Mouse (Mus musculus) midbrain, embryonic 16.5 days (tissue): ENCODE measurements around the gene Vkorc1l1. TPM values are rescaled to one million over a fixed set of nuclear protein-coding genes. Genes with fewer than 3 reads are reported as not detected.

Experiments used
- ATAC-seq: fragments of 200-750 bp; cut with Nextera tagmentation; 2 replicates; pipeline ENCODE4 v1.8.0; 2017; ENCODE audit warnings: moderate TSS enrichment
- H3K27ac ChIP-seq: fragments of 300-500 bp; sonication (generic); 2 replicates; pipeline ENCODE4 v1.5.1; 2014; ENCODE audit warnings: mild to moderate bottlenecking, low read length, mixed read lengths
- H3K27me3 ChIP-seq: fragments of 300-500 bp; sonication (generic); 2 replicates; pipeline ENCODE4 v1.6.1; 2014; ENCODE audit warnings: low read depth, low read length, mixed read lengths; ENCODE audit not compliant: control insufficient read depth, insufficient read depth
- H3K36me3 ChIP-seq: fragments of 300-500 bp; sonication (generic); 2 replicates; pipeline ENCODE4 v1.6.1; 2014; ENCODE audit warnings: mild to moderate bottlenecking, low read length, moderate library complexity, mixed read lengths; ENCODE audit not compliant: control insufficient read depth, insufficient read depth
- H3K4me1 ChIP-seq: fragments of 300-500 bp; sonication (generic); 2 replicates; pipeline ENCODE4 v1.6.1; 2014; ENCODE audit warnings: mild to moderate bottlenecking, low read length, mixed read lengths; ENCODE audit not compliant: control insufficient read depth, insufficient read depth
- H3K4me2 ChIP-seq: fragments of 300-500 bp; sonication (generic); 2 replicates; pipeline ENCODE4 v1.6.1; 2014; ENCODE audit warnings: mild to moderate bottlenecking, low read length, mixed read lengths
- H3K4me3 ChIP-seq: fragments of 300-500 bp; sonication (generic); 2 replicates; pipeline ENCODE4 v1.5.1; 2014; ENCODE audit warnings: low read depth, mild to moderate bottlenecking, low read length, moderate library complexity, mixed read lengths
- H3K9ac ChIP-seq: fragments of 300-500 bp; sonication (generic); 2 replicates; pipeline ENCODE4 v1.6.1; 2014; ENCODE audit warnings: low read depth, low read length, mixed read lengths
- H3K9me3 ChIP-seq: fragments of 300-500 bp; sonication (generic); replicated peaks from 2 replicates; pipeline ENCODE4 v1.6.1; 2014; ENCODE audit warnings: mild to moderate bottlenecking, low read length, mixed read lengths; ENCODE audit not compliant: control insufficient read depth, poor library complexity, severe bottlenecking
- WGBS: fragments of 180-500 bp; shearing (Covaris S2); extraction: QIAGEN DNeasy Blood & Tissue Kit; methylation state at CpG from one replicate; pipeline ENCODE4 v1.1.7; 2014; 5-methylcytosine and 5-hydroxymethylcytosine counted together
- polyA plus RNA-seq: library from polyadenylated mRNA; unstranded; fragments of >200 nt; fragmentation: Nextera tagmentation; extraction: Ambion mirVana; gene quantifications from 2 replicates; pipeline ENCODE4 v1.2.1, GENCODE M21; 2015

The Vkorc1l1 gene
- polyA plus RNA-seq, 1 experiment from 2014 or later = 29.1 TPM

DNA sequence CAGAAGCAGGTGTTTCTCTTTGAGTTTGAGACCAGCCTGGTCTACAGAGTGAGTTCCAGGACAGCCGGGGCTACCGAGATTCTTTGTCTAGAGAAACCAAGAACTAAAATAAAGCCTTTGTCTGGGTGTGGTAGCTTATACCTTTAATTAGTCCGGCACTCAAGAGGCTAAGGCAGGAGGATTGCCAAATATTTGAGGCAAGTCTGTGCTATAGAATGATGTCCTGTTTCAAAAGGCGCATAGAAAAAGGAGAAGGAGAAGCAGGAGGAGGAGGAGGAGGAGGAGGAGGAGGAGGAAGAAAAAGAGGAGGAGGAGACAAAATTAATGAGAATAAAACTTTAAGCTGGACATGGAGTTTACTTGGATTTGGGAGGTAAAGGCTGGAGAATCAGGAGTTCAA, 21.5 kb downstream of the Vkorc1l1 start:
- Histone ChIP-seq H3K4me2 (no peak overlapping the region), H3K4me3 (no peak overlapping the region), H3K9me3 (no peaks in the 10 kb centered on the region), H3K27ac (no peak overlapping the region), H3K4me1 (no peaks in the 10 kb centered on the region), H3K9ac (no peak overlapping the region), H3K36me3 (no peaks in the 10 kb centered on the region), H3K27me3 (no peaks in the 10 kb centered on the region)
- ATAC-seq = no peak
- WGBS = 72% methylated on average over 4 of the region's 4 CpGs

DNA sequence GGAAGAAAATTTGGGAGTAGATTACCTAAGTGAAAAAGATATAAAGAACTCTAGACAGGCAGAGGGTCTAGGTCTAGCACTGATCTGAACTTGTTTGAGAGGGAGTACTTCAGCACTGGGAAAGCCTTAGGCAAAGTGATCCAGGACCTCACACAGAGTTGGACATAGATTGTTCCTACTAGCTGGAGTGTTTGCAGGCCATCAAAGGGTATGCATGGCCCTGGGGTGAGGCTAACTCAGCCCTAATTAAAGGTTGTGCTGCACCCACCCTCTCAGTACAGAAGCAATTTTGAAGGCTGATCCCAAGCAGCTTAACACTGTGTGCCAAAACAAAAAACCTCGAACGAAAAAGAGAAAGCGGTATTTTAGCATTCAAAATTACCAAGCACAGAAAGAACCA, 24.7 kb downstream of the Vkorc1l1 start:
- Histone ChIP-seq H3K4me2 (no peak overlapping the region), H3K27me3 (no peaks in the 10 kb centered on the region), H3K9me3 (no peaks in the 10 kb centered on the region), H3K4me3 (no peak overlapping the region), H3K36me3 (no peaks in the 10 kb centered on the region), H3K27ac (no peak overlapping the region), H3K9ac (no peak overlapping the region), H3K4me1 (no peaks in the 10 kb centered on the region)
- WGBS = 78% methylated on average over 3 of the region's 3 CpGs
- ATAC-seq = no peak

DNA sequence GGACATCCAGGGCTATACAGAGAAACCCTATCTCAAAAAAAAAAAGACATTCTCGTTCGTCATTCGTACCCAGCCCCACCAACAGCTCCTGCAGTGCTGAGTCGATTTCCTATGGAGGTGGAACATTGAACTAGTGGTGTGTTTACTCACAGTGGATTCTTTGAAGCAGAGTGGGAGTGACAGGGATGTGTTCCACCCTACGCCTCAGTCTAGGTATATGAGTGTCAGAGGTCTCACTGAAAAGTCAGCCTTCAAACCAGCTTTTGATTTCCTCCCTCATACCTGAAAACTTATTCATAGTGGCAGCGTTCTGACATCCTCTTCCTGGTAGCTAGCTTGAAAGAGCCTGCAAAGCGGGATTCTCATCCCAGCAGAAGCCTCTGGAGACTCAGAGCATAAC, 26.6 kb downstream of the Vkorc1l1 start:
- H3K4me1 ChIP-seq = no peaks in the 10 kb centered on the region
- no peaks in the 10 kb centered on the region for H3K9me3 ChIP-seq
- H3K27ac ChIP-seq = no peak overlapping the region
- H3K27me3 ChIP-seq = no peaks in the 10 kb centered on the region
- H3K4me3 ChIP-seq = no peak overlapping the region
- H3K36me3 ChIP-seq = no peaks in the 10 kb centered on the region
- 76% methylated on average over 7 of the region's 7 CpGs for WGBS
- ATAC-seq = no peak
- H3K9ac ChIP-seq = no peak overlapping the region
- no peak overlapping the region for H3K4me2 ChIP-seq

DNA sequence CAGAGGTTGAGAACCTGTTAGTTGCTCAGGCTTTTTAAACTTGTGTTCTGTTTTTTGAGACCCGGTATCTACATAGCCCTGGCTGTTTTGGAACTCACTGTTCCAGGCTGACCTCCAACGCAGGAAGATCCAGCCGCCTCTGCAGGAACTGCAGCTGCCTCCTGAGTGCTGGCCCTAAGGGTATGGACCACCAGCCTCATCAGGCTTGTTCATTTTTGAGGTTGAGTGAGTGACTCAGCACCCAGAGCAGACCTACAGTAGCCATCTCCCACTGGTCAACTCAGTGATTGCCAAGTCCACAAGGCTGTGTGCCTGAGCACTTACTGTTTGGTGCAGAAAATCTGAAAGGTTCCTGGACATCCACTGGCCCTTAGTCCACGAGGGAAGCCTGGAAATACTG, 29.7 kb downstream of the Vkorc1l1 start:
- Histone ChIP-seq H3K4me2 (no peak overlapping the region), H3K27me3 (no peaks in the 10 kb centered on the region), H3K4me1 (no peaks in the 10 kb centered on the region), H3K4me3 (no peak overlapping the region), H3K36me3 (no peaks in the 10 kb centered on the region), H3K27ac (no peak overlapping the region), H3K9me3 (no peaks in the 10 kb centered on the region), H3K9ac (no peak overlapping the region)
- ATAC-seq = no peak
- 95% methylated on average over 4 of the region's 4 CpGs for WGBS

DNA sequence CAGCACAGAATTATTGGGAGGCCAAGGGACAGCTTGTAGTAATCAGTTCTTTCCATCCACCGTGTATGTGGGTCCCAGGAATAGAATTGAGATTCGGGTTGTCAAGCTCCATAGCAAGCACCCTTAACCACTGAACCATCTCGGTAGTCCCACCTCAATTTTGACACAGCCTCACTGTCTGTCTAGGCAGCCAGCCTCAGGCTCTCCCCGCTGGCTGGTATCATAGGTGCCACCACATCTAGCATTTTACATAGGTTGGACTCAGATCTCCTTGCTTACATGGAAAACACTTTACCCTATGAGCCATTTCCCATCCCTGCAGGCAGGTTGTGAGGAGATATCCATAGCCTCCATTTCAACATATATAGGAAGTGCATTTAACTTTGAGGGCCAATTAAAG, 32.6 kb downstream of the Vkorc1l1 start:
- H3K4me2 ChIP-seq = no peak overlapping the region
- H3K9me3 ChIP-seq = no peaks in the 10 kb centered on the region
- no peaks in the 10 kb centered on the region for H3K27me3 ChIP-seq
- no peak for ATAC-seq
- no peaks in the 10 kb centered on the region for H3K4me1 ChIP-seq
- H3K36me3 ChIP-seq = no peaks in the 10 kb centered on the region
- 88% methylated on average over 4 of the region's 4 CpGs for WGBS
- no peak overlapping the region for H3K9ac ChIP-seq
- no peak overlapping the region for H3K4me3 ChIP-seq
- H3K27ac ChIP-seq = no peak overlapping the region

DNA sequence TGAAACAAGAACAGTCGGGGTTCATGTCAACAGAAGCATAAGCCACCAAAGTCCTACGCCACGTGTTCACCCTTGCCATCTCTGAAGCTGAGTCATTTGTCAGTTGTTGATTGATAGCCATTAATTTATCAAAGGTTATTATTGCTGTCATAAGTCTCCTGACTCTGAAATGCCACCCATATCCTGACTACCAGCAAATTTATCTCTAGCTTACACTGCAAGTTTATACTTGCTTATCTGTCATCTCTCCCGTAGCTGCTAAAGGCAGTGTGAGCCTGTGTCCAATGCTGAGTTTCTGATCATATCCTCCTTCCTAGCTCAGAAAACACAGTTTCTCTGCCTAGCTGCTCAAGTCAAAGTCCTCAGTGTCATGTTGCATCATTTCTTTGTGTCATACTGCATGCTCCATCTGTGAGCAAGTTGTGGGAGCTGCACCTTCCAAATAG, 33.1 kb downstream of the Vkorc1l1 start:
- no peaks in the 10 kb centered on the region for H3K4me1 ChIP-seq
- H3K4me3 ChIP-seq = no peak overlapping the region
- ATAC-seq = no peak
- no peaks in the 10 kb centered on the region for H3K9me3 ChIP-seq
- H3K9ac ChIP-seq = no peak overlapping the region
- H3K36me3 ChIP-seq = no peaks in the 10 kb centered on the region
- no peak overlapping the region for H3K4me2 ChIP-seq
- WGBS = 96% methylated on average over 4 of the region's 4 CpGs
- no peak overlapping the region for H3K27ac ChIP-seq
- H3K27me3 ChIP-seq = no peaks in the 10 kb centered on the region

DNA sequence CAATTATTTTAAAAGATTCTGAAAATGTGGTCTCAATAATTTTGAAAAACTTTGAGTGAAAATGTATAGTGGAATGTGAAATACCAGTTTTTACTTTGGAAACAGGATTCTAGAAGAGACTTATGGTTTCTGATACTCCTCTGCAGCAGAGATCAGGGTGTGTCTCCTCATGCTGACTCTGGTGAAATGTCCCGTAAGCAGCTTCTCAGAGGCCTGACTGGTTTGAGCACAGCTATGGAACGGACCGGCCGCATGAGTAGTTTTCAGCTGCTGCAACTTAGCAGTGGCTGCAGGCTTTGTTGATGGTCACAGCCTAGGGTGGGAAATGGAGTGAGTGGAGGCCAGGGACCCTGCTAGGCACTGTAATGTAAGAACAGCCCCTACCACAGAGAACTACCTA, 36.0 kb downstream of the Vkorc1l1 start:
- Histone ChIP-seq H3K27me3 (no peaks in the 10 kb centered on the region), H3K9me3 (no peaks in the 10 kb centered on the region), H3K4me2 (no peak overlapping the region), H3K36me3 (no peaks in the 10 kb centered on the region; the same call in 1 of the 2 replicates), H3K4me1 (no peaks in the 10 kb centered on the region), H3K9ac (no peak overlapping the region), H3K4me3 (no peak overlapping the region), H3K27ac (no peak overlapping the region)
- WGBS = 83% methylated on average over 4 of the region's 4 CpGs
- no peak for ATAC-seq

DNA sequence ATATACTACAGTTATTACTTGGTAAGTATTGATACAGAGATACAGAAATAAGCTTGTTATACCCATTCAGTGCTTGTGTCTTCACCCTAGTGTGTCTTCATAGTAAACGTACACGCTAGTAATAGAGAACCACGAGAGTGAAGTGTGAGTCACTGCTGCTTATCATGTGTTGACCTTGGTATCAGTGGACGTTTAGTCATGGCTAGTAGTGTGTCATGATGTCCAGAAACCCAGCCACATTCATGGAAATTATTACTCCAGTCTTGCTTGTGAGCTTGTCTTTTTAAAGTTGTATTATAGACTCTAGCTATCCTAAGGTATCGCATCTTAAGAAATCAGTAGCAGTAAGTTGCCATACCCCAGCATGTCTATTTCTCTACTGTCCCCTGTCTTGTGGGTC, 36.8 kb downstream of the Vkorc1l1 start:
- no peak overlapping the region for H3K27ac ChIP-seq
- no peaks in the 10 kb centered on the region for H3K9me3 ChIP-seq
- no peaks in the 10 kb centered on the region for H3K4me1 ChIP-seq
- no peak overlapping the region for H3K9ac ChIP-seq
- 87% methylated on average over 5 of the region's 5 CpGs for WGBS
- no peak overlapping the region for H3K4me2 ChIP-seq
- H3K4me3 ChIP-seq = no peak overlapping the region
- H3K36me3 ChIP-seq = peaks cover 6% of the 10 kb centered on the region
- no peak for ATAC-seq
- no peaks in the 10 kb centered on the region for H3K27me3 ChIP-seq

DNA sequence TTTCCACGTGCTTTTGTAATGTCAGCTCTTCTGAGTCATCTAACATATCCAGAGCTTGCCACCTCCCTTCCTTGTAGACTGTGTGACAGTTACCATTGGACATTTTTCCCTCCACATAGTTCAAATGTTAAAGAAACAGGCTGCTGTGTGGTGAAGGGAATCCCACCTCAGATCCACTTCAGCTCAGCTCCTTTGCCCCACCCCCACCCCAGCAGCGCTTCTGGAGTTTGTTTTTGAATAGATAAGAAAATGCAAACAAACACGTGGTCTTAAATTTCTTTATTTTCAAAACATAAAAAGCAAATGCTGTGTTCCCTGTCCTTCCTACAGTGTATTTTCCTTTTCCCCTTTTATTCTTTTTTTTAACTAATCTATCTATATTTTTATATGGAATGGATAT, 38.4 kb downstream of the Vkorc1l1 start:
- Histone ChIP-seq H3K4me2 (no peak overlapping the region), H3K36me3 (peaks cover 6% of the 10 kb centered on the region), H3K4me3 (no peak overlapping the region), H3K4me1 (no peaks in the 10 kb centered on the region), H3K27me3 (no peaks in the 10 kb centered on the region), H3K27ac (no peak overlapping the region), H3K9me3 (no peaks in the 10 kb centered on the region), H3K9ac (no peak overlapping the region)
- ATAC-seq = no peak
- 84% methylated on average over 3 of the region's 3 CpGs for WGBS

DNA sequence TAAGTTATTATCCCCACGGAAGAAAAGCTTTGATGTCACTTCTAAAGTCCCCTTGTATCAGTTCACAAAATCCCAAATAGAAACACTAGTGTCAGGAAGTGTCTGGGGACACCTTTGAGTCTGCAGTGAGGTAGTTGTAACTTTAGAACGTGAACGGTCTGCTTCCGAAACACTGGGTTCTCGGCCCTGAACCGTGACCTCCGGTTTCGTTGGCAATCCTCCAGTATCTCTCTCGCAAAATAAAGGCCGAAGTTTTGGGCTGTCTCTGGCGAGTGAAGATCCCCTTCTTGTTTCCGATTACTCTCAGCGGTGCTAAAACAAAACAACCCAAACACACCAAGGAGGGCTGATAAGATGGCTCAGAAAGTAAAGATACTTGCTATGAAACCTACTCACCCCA, 47.6 kb downstream of the Vkorc1l1 start:
- H3K9me3 ChIP-seq = no peaks in the 10 kb centered on the region
- no peaks in the 10 kb centered on the region for H3K36me3 ChIP-seq
- H3K9ac ChIP-seq = no peak overlapping the region
- ATAC-seq = no peak
- H3K27me3 ChIP-seq = no peaks in the 10 kb centered on the region
- H3K27ac ChIP-seq = no peak overlapping the region
- WGBS = 82% methylated on average over 13 of the region's 13 CpGs
- no peak overlapping the region for H3K4me2 ChIP-seq
- no peaks in the 10 kb centered on the region for H3K4me1 ChIP-seq
- no peak overlapping the region for H3K4me3 ChIP-seq
